Mouse (Mus musculus): Measurements from ENCODE around the gene Pla2g3. TPM values are rescaled to one million over a fixed set of nuclear protein-coding genes. Genes with fewer than 3 reads are reported as not detected.

Pla2g3 gene
- polyA plus RNA-seq, 1 experiment, result 3.1 TPM

- no peak for DNase-seq
- WGBS, result 86% methylated on average over 7 of the region's 7 CpGs
- Histone ChIP-seq H3K4me3 (replicated peaks; ENCODE audit: extremely low read depth, low read depth, low read length) (no peak overlapping the region), H3K4me1 (ENCODE audit: control insufficient read depth, insufficient read depth, low read length) (no peaks in the 10 kb centered on the region)
- TF ChIP-seq POLR2A (IDR thresholded peaks at IDR 0.05; ENCODE audit: borderline replicate concordance, extremely low read depth, low read depth, low read length) (no peak), CTCF (IDR thresholded peaks at IDR 0.05; ENCODE audit: insufficient read depth, low read length) (no peak)
Measured at GRCm38 (mm10) chr11:3523840-3524582, 35.9 kb downstream of the Pla2g3 start.

DNA sequence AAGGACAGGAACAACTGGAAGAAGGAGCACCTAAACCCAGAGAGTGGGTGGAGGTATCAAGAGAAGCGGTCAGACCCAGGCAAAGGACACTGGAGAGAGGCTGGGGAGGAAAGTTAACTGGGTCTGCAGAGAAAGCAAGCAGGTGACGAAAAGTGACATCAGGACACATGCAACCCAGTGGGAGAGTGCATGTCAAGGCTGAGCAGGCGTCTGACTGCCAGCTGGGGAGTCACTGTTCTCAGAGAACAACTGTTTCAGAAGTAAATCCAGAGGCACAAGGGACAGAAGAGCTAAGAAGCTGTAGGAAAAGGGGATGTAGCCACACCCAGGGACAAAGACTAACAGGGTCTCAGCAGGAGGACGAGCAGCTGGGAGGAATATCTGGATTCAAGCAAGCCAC, 37.5 kb downstream of the Pla2g3 start:
- DNase-seq, result no peak
- TF ChIP-seq CTCF (IDR thresholded peaks at IDR 0.05; ENCODE audit: insufficient read depth, low read length), result no peak
- TF ChIP-seq POLR2A (IDR thresholded peaks at IDR 0.05; ENCODE audit: borderline replicate concordance, extremely low read depth, low read depth, low read length), result no peak
- H3K4me1 ChIP-seq (ENCODE audit: control insufficient read depth, insufficient read depth, low read length), result no peaks in the 10 kb centered on the region
- H3K4me3 ChIP-seq (replicated peaks; ENCODE audit: extremely low read depth, low read depth, low read length), result no peak overlapping the region
- 87% methylated on average over 4 of the region's 4 CpGs for WGBS

DNA sequence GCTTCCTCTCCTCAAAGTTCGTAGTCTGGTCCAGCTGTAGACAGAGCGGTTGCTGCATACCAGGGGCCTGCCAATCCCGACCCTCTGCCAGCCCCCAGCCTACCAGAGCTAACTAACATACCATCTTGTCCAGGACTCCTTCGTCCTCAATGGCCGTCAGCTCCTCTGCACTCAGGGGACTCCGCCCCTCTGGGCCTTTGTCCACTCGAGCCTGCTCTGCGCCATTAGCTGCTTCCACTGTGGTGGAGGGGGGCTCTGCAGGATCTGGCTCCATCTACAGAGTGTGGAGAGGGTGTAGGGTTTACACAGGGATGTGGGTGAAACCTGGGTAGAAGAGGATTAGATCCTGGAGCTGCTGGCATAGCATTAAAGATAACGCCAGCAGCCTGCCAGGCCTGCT, 38.1 kb downstream of the Pla2g3 start:
- DNase-seq, result no peak

DNA sequence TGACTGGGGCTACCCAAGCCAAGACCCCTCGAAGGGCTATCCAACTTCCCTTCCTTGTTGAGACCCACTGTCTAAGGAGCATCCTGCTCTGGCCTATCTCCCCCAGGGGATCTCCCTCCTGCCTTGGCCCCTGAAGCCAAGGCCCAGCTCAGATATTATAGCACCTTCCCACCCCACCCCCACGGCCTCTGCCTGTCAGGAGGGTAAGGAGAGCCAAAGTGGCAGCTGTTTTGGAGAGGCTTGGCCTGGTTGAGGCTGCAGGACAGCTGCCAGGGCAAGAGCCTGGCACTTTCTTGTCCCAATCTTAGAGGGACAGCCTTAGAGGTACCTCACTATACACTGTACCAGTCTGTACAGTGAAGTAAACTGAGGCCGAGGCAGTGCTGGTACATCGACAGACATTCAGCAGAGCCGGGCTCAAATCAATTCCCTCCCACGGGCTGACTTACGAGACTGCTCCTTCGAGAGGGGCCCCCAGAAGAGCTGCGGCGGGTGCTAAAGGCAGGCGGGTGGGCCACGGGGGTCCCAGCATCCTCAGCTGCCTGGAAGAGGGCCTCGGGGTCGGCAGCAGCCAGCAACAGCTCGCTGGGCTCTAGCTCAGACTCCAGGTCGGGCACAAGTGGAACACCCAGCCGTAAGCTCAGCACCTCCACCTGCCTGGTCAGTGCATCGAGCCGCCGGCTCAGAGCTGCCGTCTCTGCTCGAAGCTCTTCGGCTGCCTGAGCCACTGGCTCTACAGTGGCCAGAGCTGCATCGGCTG, 39.1 kb downstream of the Pla2g3 start:
- Histone ChIP-seq H3K4me3 (replicated peaks; ENCODE audit: extremely low read depth, low read depth, low read length) (no peak overlapping the region), H3K4me1 (ENCODE audit: control insufficient read depth, insufficient read depth, low read length) (no peaks in the 10 kb centered on the region)
- 91% methylated on average over 24 of the region's 24 CpGs for WGBS
- no peak for DNase-seq
- TF ChIP-seq POLR2A (IDR thresholded peaks at IDR 0.05; ENCODE audit: borderline replicate concordance, extremely low read depth, low read depth, low read length) (no peak), CTCF (IDR thresholded peaks at IDR 0.05; ENCODE audit: insufficient read depth, low read length) (no peak)

More for the DNA sequence above, 38.1 kb downstream of the Pla2g3 start:
- Histone ChIP-seq H3K4me3 (replicated peaks; ENCODE audit: extremely low read depth, low read depth, low read length) (no peak overlapping the region), H3K4me1 (ENCODE audit: control insufficient read depth, insufficient read depth, low read length) (no peaks in the 10 kb centered on the region)
- 79% methylated on average over 9 of the region's 9 CpGs for WGBS
- TF ChIP-seq CTCF (IDR thresholded peaks at IDR 0.05; ENCODE audit: insufficient read depth, low read length), result no peak
- TF ChIP-seq POLR2A (IDR thresholded peaks at IDR 0.05; ENCODE audit: borderline replicate concordance, extremely low read depth, low read depth, low read length), result no peak

DNA sequence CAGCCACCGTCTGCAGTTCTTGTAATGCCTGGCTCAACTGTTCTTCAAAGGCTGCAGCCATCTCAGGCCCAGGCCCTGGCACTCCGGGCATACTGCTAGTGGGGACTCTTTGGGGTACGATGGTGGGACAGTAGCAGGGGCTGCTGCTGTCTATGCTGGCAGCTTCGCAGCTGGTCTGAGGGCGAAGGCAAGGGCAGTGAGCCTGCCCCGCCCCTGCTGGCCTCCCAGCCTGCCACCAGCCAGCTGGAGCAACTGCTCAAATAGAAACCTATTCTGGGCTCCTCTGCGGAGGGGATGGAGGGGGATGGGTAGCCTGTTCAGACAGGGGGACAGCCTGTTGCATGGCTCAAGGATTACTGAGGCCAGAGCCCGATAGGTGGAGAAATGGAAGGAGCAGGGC, 39.7 kb downstream of the Pla2g3 start:
- DNase-seq, result no peak
- H3K4me3 ChIP-seq (replicated peaks; ENCODE audit: extremely low read depth, low read depth, low read length), result no peak overlapping the region
- WGBS, result 83% methylated on average over 8 of the region's 8 CpGs
- H3K4me1 ChIP-seq (ENCODE audit: control insufficient read depth, insufficient read depth, low read length), result no peaks in the 10 kb centered on the region
- no peak for TF ChIP-seq POLR2A (IDR thresholded peaks at IDR 0.05; ENCODE audit: borderline replicate concordance, extremely low read depth, low read depth, low read length)
- no peak for TF ChIP-seq CTCF (IDR thresholded peaks at IDR 0.05; ENCODE audit: insufficient read depth, low read length)

DNA sequence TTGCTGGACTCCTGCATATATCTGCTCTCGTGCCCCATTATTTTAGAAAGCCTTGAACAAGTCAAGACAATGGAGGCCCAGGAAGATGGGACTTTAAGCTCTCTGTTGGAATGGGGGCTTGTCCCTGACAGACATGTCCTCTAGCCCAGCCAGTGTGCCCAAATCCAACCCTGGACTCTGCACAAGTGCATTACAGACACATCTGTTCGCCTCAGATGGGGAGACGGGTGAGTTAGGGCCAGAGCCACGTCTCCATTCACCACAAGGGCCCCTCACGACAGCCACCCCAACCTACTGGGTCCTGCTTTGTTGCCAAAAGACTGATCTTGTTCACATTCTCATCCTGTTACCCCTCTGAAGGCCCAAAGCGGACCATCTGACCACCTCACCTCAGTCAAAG, 40.1 kb downstream of the Pla2g3 start:
- TF ChIP-seq CTCF (IDR thresholded peaks at IDR 0.05; ENCODE audit: insufficient read depth, low read length), result no peak
- no peak for TF ChIP-seq POLR2A (IDR thresholded peaks at IDR 0.05; ENCODE audit: borderline replicate concordance, extremely low read depth, low read depth, low read length)
- 94% methylated on average over 6 of the region's 6 CpGs for WGBS
- DNase-seq, result no peak
- no peak overlapping the region for H3K4me3 ChIP-seq (replicated peaks; ENCODE audit: extremely low read depth, low read depth, low read length)
- H3K4me1 ChIP-seq (ENCODE audit: control insufficient read depth, insufficient read depth, low read length), result no peaks in the 10 kb centered on the region

GRCm38 (mm10) chr11:3529476-3530252, 41.6 kb downstream of the Pla2g3 start:
- TF ChIP-seq POLR2A (IDR thresholded peaks at IDR 0.05; ENCODE audit: borderline replicate concordance, extremely low read depth, low read depth, low read length) (no peak), CTCF (IDR thresholded peaks at IDR 0.05; ENCODE audit: insufficient read depth, low read length) (no peak)
- H3K4me1 ChIP-seq (ENCODE audit: control insufficient read depth, insufficient read depth, low read length), result no peaks in the 10 kb centered on the region
- 72% methylated on average over 20 of the region's 20 CpGs for WGBS
- no peak overlapping the region for H3K4me3 ChIP-seq (replicated peaks; ENCODE audit: extremely low read depth, low read depth, low read length)
- no peak for DNase-seq

GRCm38 (mm10) chr11:3530731-3531130, 42.6 kb downstream of the Pla2g3 start:
- Histone ChIP-seq H3K4me3 (replicated peaks; ENCODE audit: extremely low read depth, low read depth, low read length) (no peak overlapping the region), H3K4me1 (ENCODE audit: control insufficient read depth, insufficient read depth, low read length) (no peaks in the 10 kb centered on the region)
- WGBS, result 100% methylated on average over 3 of the region's 3 CpGs
- no peak for TF ChIP-seq CTCF (IDR thresholded peaks at IDR 0.05; ENCODE audit: insufficient read depth, low read length)
- TF ChIP-seq POLR2A (IDR thresholded peaks at IDR 0.05; ENCODE audit: borderline replicate concordance, extremely low read depth, low read depth, low read length), result no peak
- DNase-seq, result no peak

DNA sequence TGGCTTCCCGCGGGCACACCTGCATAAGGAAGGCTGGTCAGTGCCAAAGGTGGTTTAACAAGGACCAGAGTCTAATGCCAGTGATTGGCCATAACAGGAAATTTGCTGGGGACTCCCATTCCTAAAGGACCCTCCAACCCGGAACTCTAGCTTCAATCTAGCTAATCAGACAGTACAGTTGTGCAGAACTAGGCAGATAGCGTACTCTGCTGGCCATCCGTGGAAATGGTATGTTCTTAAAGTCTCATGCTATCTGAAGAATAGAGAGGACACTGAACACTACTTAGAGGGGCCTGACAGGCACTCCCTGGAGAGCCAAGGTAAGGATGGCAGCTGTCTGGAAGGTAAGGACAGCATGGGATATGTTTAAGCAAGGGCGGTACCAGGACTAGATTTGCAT, 43.5 kb downstream of the Pla2g3 start:
- WGBS, result 81% methylated on average over 6 of the region's 6 CpGs
- Histone ChIP-seq H3K4me1 (ENCODE audit: control insufficient read depth, insufficient read depth, low read length) (peaks cover 2% of the 10 kb centered on the region; the same call in 1 of the 2 replicates), H3K4me3 (replicated peaks; ENCODE audit: extremely low read depth, low read depth, low read length) (no peak overlapping the region)
- TF ChIP-seq CTCF (IDR thresholded peaks at IDR 0.05; ENCODE audit: insufficient read depth, low read length) (no peak), POLR2A (IDR thresholded peaks at IDR 0.05; ENCODE audit: borderline replicate concordance, extremely low read depth, low read depth, low read length) (no peak)
- DNase-seq, result no peak

Measured in lung, adult 2 months (tissue).